Mouse (Mus musculus): ENCODE measurements at regions not wholly inside any gene's neighbourhood (a gene's known extent, or its start where the extent isn't known, plus 50 kb on each side); places are given as distances from the start of the nearest gene placed in this dataset.
A peak's percentile ranks its signal among the peaks of the same experiment; 100 is the strongest.

GRCm38 (mm10) chr13:73405720-73406629 lies 61.0 kb upstream of the Lpcat1 start:
- DNase-seq (ENCODE audit: low spot score in 2 of 2), result peak; percentile 10 to 16

GRCm38 (mm10) chr13:73400921-73401320 lies 66.1 kb upstream of the Lpcat1 start:
- peak; percentile 29 to 35 for DNase-seq (ENCODE audit: low spot score in 2 of 2)

GRCm38 (mm10) chr13:73397033-73397432 lies 68.7 kb upstream of the Ndufs6 start:
- DNase-seq (ENCODE audit: low spot score in 2 of 2), result no peak

GRCm38 (mm10) chr13:73395856-73396255 lies 67.5 kb upstream of the Ndufs6 start:
- no peak for DNase-seq (ENCODE audit: low spot score in 2 of 2)

GRCm38 (mm10) chr13:73389051-73389450 lies 60.7 kb upstream of the Ndufs6 start:
- DNase-seq (ENCODE audit: low spot score in 2 of 2), result no peak

- peak in 1 of 2 experiments; percentile 33 for DNase-seq (ENCODE audit: low spot score in 2 of 2)
These were observed 55.2 kb upstream of the Ndufs6 start for GRCm38 (mm10) chr13:73383585-73383984.
